Mouse (Mus musculus) hindlimb bud, embryonic 11.5 days (tissue): ENCODE data around the gene Nmnat3.

Experiments used
- DNase-seq: peaks from one replicate; pipeline ENCODE4 v3.0.0-alpha.2; 2012; ENCODE audit warnings: low read depth, low spot score; ENCODE audit errors: extremely low spot score

The Nmnat3 gene

GRCm38 (mm10) chr9:98354919-98355318 is 67.7 kb downstream of the Nmnat3 start:
- no peak for DNase-seq

- DNase-seq: no peak
These were observed 73.8 kb downstream of the Nmnat3 start for GRCm38 (mm10) chr9:98361047-98361446.

GRCm38 (mm10) chr9:98366075-98366474 is 78.8 kb downstream of the Nmnat3 start:
- DNase-seq: no peak

DNA sequence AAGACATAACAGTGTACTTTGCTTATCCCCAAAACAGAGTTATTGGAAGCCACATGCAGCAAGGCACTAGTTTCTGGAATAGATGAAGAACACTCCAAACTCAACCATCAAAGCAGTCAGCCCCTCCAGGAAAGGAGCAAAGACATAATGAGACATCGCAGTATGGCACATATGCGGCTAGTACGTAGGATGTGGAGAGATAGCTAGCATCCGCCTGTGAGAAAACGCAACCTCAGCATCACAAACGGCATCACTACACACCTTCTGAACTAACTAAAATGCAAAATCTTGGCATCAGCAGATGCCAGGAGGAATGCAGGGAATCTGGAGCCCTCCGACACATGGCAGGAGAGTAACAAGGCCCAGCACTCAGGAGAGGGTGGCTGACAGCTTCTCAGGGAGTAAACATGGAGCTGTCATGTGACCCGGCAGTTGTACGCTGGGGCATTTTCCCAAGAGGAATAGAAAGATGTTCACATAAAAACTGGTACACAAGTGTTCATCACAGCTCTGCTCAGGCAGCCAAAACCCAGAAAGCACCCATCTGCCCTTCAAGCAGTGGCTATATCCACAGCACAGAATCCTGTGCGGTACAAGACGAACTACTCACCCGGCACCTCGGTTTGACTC is 80.2 kb downstream of the Nmnat3 start:
- no peak for DNase-seq

GRCm38 (mm10) chr9:98369707-98370106 is 82.5 kb downstream of the Nmnat3 start:
- DNase-seq: no peak

DNA sequence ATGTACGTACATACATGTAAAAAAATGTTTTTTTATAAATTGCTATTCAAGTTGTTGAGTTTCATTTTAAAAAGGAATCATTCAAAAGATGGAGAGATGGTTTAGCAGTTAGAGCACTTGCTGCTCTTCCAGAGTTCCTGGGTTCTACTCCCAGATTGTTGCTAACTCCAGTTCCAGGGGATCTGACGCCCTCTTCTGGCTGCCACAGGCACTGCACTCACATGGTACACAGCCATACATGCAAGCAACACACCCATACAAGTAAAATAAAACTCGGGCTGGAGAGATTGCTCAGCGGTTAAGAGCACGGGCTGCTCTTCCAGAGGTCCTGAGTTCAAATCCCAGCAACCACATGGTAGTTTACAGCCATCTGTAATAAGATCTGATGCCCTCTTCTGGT is 86.1 kb downstream of the Nmnat3 start:
- DNase-seq: no peak

DNA sequence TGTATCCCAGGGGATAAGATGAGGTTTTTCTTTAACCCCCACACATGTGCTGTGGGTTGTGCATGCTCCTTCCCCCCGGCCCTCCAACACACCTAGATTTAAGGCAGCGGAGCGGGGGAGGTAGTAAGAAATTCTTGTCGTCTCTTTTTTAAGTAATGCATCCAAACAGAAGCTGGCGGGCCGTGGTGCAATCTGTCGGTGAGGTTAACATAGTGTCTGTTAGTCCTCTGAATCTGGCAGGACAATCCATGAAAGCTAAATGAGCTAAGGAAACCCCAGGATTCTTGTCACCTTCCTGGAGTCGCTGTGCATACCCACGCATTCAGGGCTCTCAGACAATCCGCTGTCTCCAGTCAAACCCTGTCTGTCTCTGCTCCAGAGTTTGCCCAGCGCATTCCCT is 87.7 kb downstream of the Nmnat3 start:
- DNase-seq: no peak

DNA sequence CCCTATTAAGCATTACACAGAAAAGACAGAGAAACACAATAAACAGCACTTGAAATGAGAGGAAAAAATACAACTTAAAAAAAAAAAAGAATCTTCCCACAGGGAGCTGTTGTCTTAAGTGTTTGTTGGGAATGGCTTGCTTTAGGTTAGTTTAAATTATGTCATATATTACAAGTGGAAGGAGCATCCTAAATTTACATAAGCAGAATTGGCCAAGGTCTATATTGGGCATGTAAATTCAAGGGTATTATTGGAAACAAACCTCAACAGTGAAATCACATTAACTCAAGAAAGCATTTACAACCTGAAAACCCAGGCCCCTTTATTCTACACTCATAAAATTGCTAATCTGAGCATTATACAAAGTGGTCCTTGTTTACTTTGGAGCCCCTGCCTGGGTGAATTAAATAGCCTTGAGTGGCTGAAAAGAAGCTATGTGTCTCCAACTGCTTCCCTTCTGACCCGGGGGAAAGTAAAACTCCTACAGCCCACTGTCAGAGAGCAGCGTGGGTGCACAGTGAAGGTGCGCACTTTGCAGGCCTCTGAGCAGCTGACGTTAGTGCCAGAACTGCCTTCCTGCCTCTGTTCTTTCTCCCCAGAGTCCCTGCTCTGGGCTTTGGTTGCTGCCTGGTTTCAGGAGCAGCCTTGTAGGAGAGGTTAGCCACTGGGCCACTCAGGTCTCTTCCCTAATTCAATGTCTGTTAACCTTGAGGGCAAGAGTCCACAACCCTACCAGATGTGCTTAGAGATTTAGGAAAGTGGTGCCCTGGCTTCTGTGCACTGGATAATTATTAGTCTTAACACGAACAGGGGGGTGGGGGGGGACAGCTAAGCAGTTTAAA is 88.3 kb downstream of the Nmnat3 start:
- no peak for DNase-seq

- DNase-seq: no peak
These were observed 92.5 kb downstream of the Nmnat3 start for GRCm38 (mm10) chr9:98379736-98380135.

DNA sequence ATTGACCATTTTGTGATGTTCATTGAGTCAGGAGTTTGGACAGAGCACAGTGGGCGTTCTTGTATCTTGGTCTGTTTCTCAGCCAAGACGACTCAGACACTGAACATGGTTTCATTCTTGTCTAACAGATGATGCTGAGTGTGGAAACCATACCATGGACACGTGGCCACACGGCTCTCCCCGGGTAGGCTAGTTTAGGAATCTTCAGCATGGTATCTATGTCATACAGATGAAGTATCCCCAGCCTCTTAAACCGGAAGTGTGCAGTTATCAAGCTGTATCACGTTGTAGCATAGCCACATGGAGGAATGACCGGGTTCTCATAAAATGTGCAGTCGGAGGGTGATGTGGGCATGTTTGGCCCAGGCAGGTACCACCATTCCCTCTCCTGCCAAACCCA is 93.4 kb downstream of the Nmnat3 start:
- no peak for DNase-seq

DNA sequence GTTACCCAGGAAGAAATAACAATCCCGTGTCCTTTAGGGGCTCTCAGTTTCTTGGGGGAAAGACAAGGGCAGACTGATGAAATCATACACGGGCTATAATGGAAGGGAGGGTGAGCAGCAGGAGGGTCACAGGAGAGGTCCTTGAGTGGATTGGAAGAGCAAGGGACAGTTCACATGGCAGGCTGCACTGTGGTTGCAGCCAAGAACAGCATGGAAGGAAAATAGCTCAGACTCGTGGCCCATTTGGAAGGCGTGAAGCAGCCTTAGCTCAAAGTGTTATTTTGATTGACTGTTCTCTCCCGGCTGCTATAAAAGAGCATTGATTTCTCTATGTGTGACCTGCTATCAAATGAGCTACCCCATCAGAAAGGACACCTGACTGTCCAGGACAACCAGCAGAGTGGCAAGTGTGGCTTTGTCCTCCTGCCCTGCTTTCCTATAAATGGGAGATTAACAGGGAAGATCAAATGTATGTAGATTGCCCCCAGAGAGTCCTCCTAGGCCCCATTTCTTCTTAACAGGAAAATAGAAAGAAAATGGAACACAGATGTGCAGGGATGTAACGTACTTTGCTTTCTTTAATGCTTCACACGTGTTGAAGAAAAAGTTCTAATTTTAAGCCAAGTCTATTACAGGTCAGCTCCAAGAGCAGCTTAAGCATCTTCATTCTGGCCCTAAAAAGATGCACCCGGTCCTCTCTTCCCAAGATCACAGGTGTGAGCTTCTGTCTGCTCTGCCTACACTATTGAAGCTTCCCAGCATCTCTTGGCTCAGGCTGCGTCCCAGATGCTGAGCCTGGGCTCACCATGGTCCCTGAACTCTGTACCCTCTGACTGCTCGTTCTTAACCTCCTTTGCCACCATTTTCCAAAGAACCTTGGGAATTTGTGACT is 100.8 kb downstream of the Nmnat3 start:
- DNase-seq: no peak

GRCm38 (mm10) chr9:98388633-98388965 is 101.4 kb downstream of the Nmnat3 start:
- no peak for DNase-seq

- no peak for DNase-seq
These were observed 106.3 kb downstream of the Nmnat3 start for GRCm38 (mm10) chr9:98393496-98393895.

- DNase-seq: no peak
These were observed 110.0 kb downstream of the Nmnat3 start for GRCm38 (mm10) chr9:98397211-98397610.

GRCm38 (mm10) chr9:98397866-98398265 is 110.6 kb downstream of the Nmnat3 start:
- DNase-seq: no peak

- DNase-seq: no peak
These were observed 113.1 kb downstream of the Nmnat3 start for GRCm38 (mm10) chr9:98400185-98400894.

- no peak for DNase-seq
These were observed 114.4 kb downstream of the Nmnat3 start for GRCm38 (mm10) chr9:98401611-98402010.

GRCm38 (mm10) chr9:98407771-98408170 is 120.5 kb downstream of the Nmnat3 start:
- DNase-seq: no peak

DNA sequence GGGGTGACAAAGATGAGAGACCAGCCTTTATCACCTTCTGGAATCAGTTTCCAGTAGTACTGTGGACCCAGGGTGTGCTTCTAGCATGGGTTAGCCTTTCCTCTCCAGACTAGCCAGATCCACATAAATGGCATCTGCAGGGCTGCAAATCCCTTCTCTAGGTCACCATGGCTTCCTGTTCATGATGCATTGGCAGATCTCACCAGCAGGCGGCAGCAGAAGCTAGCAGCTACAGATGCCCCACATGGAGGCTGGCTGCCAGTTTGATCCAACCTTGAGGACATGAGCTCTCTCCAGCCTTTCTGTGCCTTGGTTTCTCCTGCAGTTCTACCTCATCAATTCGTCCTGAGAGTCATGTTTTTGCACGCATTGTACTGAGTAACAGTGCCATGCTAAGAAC is 121.9 kb downstream of the Nmnat3 start:
- no peak for DNase-seq

DNA sequence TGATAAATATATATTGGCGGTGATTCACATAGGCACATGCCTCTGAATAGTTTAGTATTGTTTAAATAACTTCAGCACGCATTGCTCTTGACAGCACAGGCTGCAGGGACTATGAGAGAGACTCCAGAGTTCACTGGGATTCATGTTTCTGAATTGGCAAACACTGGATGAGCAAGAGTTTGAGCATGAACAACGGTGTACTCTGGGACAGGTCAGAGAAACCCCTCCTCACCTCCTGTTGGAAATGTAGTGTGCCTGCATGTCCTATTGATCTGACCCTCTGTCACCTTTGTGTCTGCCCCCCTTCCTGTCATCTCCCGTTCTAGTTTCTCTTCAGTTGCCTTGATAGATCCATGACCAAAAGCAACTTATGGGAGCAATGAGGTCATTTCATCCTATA is 128.2 kb downstream of the Nmnat3 start:
- no peak for DNase-seq

GRCm38 (mm10) chr9:98417919-98418318 is 130.7 kb downstream of the Nmnat3 start:
- DNase-seq: no peak
